Mouse (Mus musculus): Measurements from ENCODE around the gene Mthfd1.

- TF ChIP-seq CTCF (IDR thresholded peaks at IDR 0.05; ENCODE audit: control insufficient read depth, insufficient read depth, insufficient read length) = no peak
- TF ChIP-seq CEBPB (IDR thresholded peaks at IDR 0.05; ENCODE audit: low read depth) = no peak
- TF ChIP-seq MYOD1 (IDR thresholded peaks at IDR 0.05; ENCODE audit: control insufficient read depth, insufficient read length, low read depth) = no peak
Measured at GRCm38 (mm10) chr12:76239145-76239838, 15.8 kb upstream of the Mthfd1 start.
